Mouse (Mus musculus) stomach, embryonic 15.5 days (tissue): ENCODE results near the gene Hnrnpf. TPM values are rescaled to one million over a fixed set of nuclear protein-coding genes. Genes with fewer than 3 reads are reported as not detected.

Experiments
- ATAC-seq: fragments of 200-750 bp; cut with Nextera tagmentation; 2 replicates; pipeline ENCODE4 v1.8.0; 2017; ENCODE audit warnings: low read depth, moderate number of reproducible peaks, moderate TSS enrichment; ENCODE audit not compliant: insufficient read depth, low FRiP score
- H3K27ac ChIP-seq: fragments of 300-500 bp; sonication (generic); 2 replicates; pipeline ENCODE4 v1.5.1; 2015; ENCODE audit warnings: mild to moderate bottlenecking, inconsistent platforms
- H3K27me3 ChIP-seq: fragments of 300-500 bp; sonication (generic); replicated peaks from 2 replicates; pipeline ENCODE4 v1.6.1; 2015; ENCODE audit warnings: inconsistent platforms
- H3K36me3 ChIP-seq: fragments of 300-500 bp; sonication (generic); 2 replicates; pipeline ENCODE4 v1.6.1; 2015; ENCODE audit warnings: inconsistent platforms
- H3K4me1 ChIP-seq: fragments of 300-500 bp; sonication (generic); 2 replicates; pipeline ENCODE4 v1.6.1; 2015; ENCODE audit warnings: inconsistent platforms
- H3K4me2 ChIP-seq: fragments of 300-500 bp; sonication (generic); 2 replicates; pipeline ENCODE4 v1.6.1; 2015; ENCODE audit warnings: mild to moderate bottlenecking, inconsistent platforms
- H3K4me3 ChIP-seq: fragments of 300-500 bp; sonication (generic); replicated peaks from 2 replicates; pipeline ENCODE4 v1.5.1; 2015; ENCODE audit warnings: inconsistent platforms
- H3K9ac ChIP-seq: fragments of 300-500 bp; sonication (generic); 2 replicates; pipeline ENCODE4 v1.6.1; 2015; ENCODE audit warnings: inconsistent platforms
- H3K9me3 ChIP-seq: fragments of 300-500 bp; sonication (generic); 2 replicates; pipeline ENCODE4 v1.6.1; 2016; ENCODE audit warnings: inconsistent platforms
- WGBS: fragments of 180-500 bp; shearing (Covaris S2); methylation state at CpG from one replicate; pipeline ENCODE4 v1.1.7; 2015; 5-methylcytosine and 5-hydroxymethylcytosine counted together
- microRNA-seq: library from miRNA; unstranded; fragments of <30 nt; microRNA quantifications from one replicate; pipeline ENCODE4, GENCODE M21; 2016
- polyA plus RNA-seq: library from polyadenylated mRNA; unstranded; fragments of >200 nt; fragmentation: Nextera tagmentation; extraction: Ambion mirVana; gene quantifications from 2 replicates; pipeline ENCODE4 v1.2.1, GENCODE M21; 2015

The Hnrnpf gene
- polyA plus RNA-seq, 1 experiment from 2014 or later = 705 TPM

DNA sequence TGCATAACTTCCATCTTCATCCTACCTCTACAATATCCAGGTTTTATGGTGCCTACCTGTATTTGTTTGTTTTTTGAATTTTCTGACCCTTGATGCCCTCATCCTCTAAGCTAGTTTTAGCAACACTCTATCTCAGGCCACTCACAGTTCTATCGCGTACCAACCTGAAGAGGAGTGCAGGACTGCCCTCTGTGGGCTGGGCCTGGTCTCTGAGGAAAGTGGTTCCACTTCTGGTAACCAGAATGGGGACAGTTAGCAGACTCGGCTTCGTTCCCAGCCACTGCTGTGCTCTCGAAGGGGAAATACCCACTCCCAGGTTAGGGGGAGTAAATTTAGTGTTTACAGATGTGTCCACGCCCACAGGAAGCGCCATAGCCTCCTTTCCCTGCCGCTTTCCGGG is 66.6 kb downstream of the Hnrnpf start:
- no peak overlapping the region for H3K4me2 ChIP-seq
- ATAC-seq = no peak
- H3K9ac ChIP-seq = no peak overlapping the region

More for the DNA sequence above, 66.6 kb downstream of the Hnrnpf start:
- H3K9me3 ChIP-seq = no peaks in the 10 kb centered on the region
- no peaks in the 10 kb centered on the region for H3K27me3 ChIP-seq
- no peak overlapping the region for H3K27ac ChIP-seq
- H3K36me3 ChIP-seq = no peaks in the 10 kb centered on the region
- H3K4me3 ChIP-seq = no peak overlapping the region
- WGBS = 33% methylated on average over 9 of the region's 9 CpGs
- H3K4me1 ChIP-seq = no peaks in the 10 kb centered on the region

Small RNAs within 50 kb of the gene (microRNA-seq; reads per million reads assigned to microRNA genes)
- gene Gm25535 = not detected

Other genes with a start within 250 kb of the Hnrnpf start
- 96.3 and 98.2 TPM in 2 replicates for gene Zfp637, start 59.1 kb upstream of the Hnrnpf start, polyA plus RNA-seq
- 6.0 and 6.4 TPM in 2 replicates for gene Zfp239, start 38.2 kb upstream of the Hnrnpf start, polyA plus RNA-seq
- 2.7 and 2.9 TPM in 2 replicates for gene Fxyd4, start 37.4 kb downstream of the Hnrnpf start, polyA plus RNA-seq
- 0.44 and 0.49 TPM in 2 replicates for gene Rasgef1a, start 111.1 kb downstream of the Hnrnpf start, polyA plus RNA-seq
- gene Csgalnact2, start 238.8 kb downstream of the Hnrnpf start, polyA plus RNA-seq = 13.7 and 13.9 TPM in 2 replicates